Mouse (Mus musculus) layer of hippocampus, postnatal 25 days (tissue): ENCODE data around the gene Ak8. TPM values are rescaled to one million over a fixed set of nuclear protein-coding genes. Genes with fewer than 3 reads are reported as not detected.
A peak's percentile ranks its signal among the peaks of the same experiment; 100 is the strongest.

ENCODE experiments used
- DNase-seq, 2 experiments: peaks; one replicate each; pipeline ENCODE4 v3.0.0; 2022; ENCODE audit warnings: mixed read lengths in 2 of 2, low spot score in 1 of 2; ENCODE audit errors: extremely low spot score in 1 of 2
- total RNA-seq, 2 experiments: library from RNA; stranded (reverse); gene quantifications; 2 replicates each; pipeline ENCODE4 v1.2.3; 2021

Ak8 gene
- total RNA-seq, 2 experiments from 2014 or later = 1.1 TPM

- DNase-seq = no peak
Observed at GRCm38 (mm10) chr2:28787067-28787619, 87.2 kb downstream of the Ak8 start.

GRCm38 (mm10) chr2:28792931-28793610 is 93.1 kb downstream of the Ak8 start:
- peak in 1 of 2 experiments; percentile 9 for DNase-seq

- DNase-seq = no peak
Observed at GRCm38 (mm10) chr2:28794623-28795022, 94.7 kb downstream of the Ak8 start.

GRCm38 (mm10) chr2:28796298-28796697 is 96.3 kb downstream of the Ak8 start:
- no peak for DNase-seq

- no peak for DNase-seq
Observed at GRCm38 (mm10) chr2:28797490-28798106, 97.6 kb downstream of the Ak8 start.

GRCm38 (mm10) chr2:28798390-28798789 is 98.4 kb downstream of the Ak8 start:
- DNase-seq = no peak

- no peak for DNase-seq
Observed at GRCm38 (mm10) chr2:28799575-28799974, 99.6 kb downstream of the Ak8 start.

GRCm38 (mm10) chr2:28803406-28803805 is 103.4 kb downstream of the Ak8 start:
- DNase-seq = no peak

GRCm38 (mm10) chr2:28808841-28809240 is 108.9 kb downstream of the Ak8 start:
- no peak for DNase-seq

- DNase-seq = no peak
Observed at GRCm38 (mm10) chr2:28810260-28811013, 110.5 kb downstream of the Ak8 start.

- peak in 1 of 2 experiments; percentile 36 for DNase-seq
Observed at GRCm38 (mm10) chr2:28818866-28819265, 118.9 kb downstream of the Ak8 start.

GRCm38 (mm10) chr2:28829265-28829664 is 129.3 kb downstream of the Ak8 start:
- no peak for DNase-seq

- no peak for DNase-seq
Observed at GRCm38 (mm10) chr2:28836181-28836940, 136.4 kb downstream of the Ak8 start.

- peak in 1 of 2 experiments; percentile 10 for DNase-seq
Observed at GRCm38 (mm10) chr2:28839501-28840221, 139.7 kb downstream of the Ak8 start.

- DNase-seq = peak; percentile 97
Observed at GRCm38 (mm10) chr2:28840222-28840951, 140.4 kb downstream of the Ak8 start, which contains the start of the genes Gtf3c4 and Ddx31. Gtf3c4 (minus strand) TSS chr2:28840360. Ddx31 (plus strand) TSS chr2:28840406.

- no peak for DNase-seq
Observed at GRCm38 (mm10) chr2:28842042-28842441, 142.1 kb downstream of the Ak8 start.

- DNase-seq = no peak
Observed at GRCm38 (mm10) chr2:28848879-28849278, 148.9 kb downstream of the Ak8 start.

GRCm38 (mm10) chr2:28852594-28852993 is 152.6 kb downstream of the Ak8 start:
- DNase-seq = no peak

- no peak for DNase-seq
Observed at GRCm38 (mm10) chr2:28855773-28856172, 155.8 kb downstream of the Ak8 start.
